Mouse (Mus musculus): ENCODE measurements around the gene Prdm16. TPM values are rescaled to one million over a fixed set of nuclear protein-coding genes. Genes with fewer than 3 reads are reported as not detected.

The Prdm16 gene
- polyA plus RNA-seq, 1 experiment from 2014 or later: 23.5 TPM

DNA sequence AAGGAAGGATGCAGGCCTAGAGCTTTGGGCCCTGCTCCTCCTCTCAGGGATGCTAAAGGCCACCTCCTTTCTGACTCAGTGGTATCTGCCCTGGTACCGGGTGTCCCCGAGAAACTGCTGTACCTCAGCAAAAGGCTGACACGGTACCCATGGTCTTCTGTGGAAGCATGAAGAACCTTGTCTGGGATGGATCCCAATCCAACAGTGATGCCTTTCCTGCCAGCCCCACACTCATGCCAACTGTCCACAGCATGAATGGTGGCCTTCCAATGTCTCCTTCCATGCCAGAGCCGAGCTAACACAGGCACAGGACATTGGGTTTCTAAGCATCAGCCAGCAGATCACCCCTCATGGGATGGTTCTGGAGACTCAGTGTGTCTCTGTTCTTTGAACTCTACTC lies 14.2 kb downstream of the Prdm16 start:
- Histone ChIP-seq H3K4me1 (replicated peaks) (peaks cover 68% of the 10 kb centered on the region), H3K27ac (no peak overlapping the region), H3K36me3 (no peaks in the 10 kb centered on the region), H3K9me3 (no peaks in the 10 kb centered on the region), H3K4me3 (no peak overlapping the region), H3K27me3 (ENCODE audit: insufficient read depth, poor library complexity, severe bottlenecking) (peaks cover 92% of the 10 kb centered on the region)
- no peak for DNase-seq (ENCODE audit: low spot score)
- 94% methylated on average over 4 of the region's 4 CpGs for WGBS

DNA sequence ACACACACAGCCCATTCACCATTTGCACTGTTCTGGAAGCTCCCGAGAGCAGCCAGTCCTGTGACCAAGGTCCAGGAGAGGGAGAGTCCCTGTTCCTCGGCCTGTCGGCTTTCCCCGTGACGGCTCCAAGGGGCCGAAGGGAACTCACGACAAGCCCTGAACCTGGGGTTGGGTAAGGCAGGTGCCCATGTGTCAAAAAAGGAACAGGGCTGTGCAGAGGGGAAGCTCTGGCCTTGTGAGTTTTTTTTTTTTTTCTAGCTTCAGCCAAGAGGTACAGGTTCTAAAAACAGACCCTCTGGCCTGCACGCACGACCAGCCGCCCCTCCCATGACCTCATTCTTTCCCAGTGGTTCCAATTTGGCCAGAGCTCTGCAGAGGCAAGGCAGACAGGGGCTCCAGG lies 25.5 kb downstream of the Prdm16 start:
- no peak for DNase-seq (ENCODE audit: low spot score)
- H3K27ac ChIP-seq: no peak overlapping the region
- H3K4me1 ChIP-seq (replicated peaks): peaks cover 7% of the 10 kb centered on the region; the same call in 1 of the 2 replicates
- H3K4me3 ChIP-seq: no peak overlapping the region
- H3K36me3 ChIP-seq: no peaks in the 10 kb centered on the region
- 76% methylated on average over 10 of the region's 10 CpGs for WGBS
- peaks cover 54% of the 10 kb centered on the region for H3K27me3 ChIP-seq (ENCODE audit: insufficient read depth, poor library complexity, severe bottlenecking)
- 0 out of 2 replicates have a peak, but pooled peaks cover 2% of the 10 kb centered on the region for H3K9me3 ChIP-seq

DNA sequence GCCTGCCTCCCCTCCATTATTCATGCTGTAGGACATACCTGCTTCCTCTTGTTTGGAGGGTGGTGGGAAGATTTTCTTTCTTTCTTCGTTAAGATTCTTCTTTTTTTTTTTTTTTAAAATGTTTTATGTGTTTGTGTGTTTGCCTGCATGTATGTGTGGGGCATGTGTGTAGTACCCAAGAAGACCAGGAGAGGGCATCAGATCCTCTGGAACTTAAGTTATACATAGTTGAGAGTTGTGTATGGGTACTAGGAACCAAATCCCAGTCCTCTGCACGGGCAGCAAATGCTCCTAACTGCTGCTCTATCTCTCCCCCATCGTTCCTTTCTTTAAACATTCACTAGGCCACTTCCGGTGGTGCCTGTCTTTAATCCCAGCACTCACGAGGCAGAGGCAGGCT lies 28.9 kb downstream of the Prdm16 start:
- Histone ChIP-seq H3K4me3 (no peak overlapping the region), H3K9me3 (0 out of 2 replicates have a peak, but pooled peaks cover 2% of the 10 kb centered on the region), H3K27me3 (ENCODE audit: insufficient read depth, poor library complexity, severe bottlenecking) (peaks cover 52% of the 10 kb centered on the region), H3K4me1 (replicated peaks) (peaks cover 34% of the 10 kb centered on the region), H3K27ac (no peak overlapping the region), H3K36me3 (no peaks in the 10 kb centered on the region)
- DNase-seq (ENCODE audit: low spot score): no peak
- 93% methylated on average over 5 of the region's 5 CpGs for WGBS

DNA sequence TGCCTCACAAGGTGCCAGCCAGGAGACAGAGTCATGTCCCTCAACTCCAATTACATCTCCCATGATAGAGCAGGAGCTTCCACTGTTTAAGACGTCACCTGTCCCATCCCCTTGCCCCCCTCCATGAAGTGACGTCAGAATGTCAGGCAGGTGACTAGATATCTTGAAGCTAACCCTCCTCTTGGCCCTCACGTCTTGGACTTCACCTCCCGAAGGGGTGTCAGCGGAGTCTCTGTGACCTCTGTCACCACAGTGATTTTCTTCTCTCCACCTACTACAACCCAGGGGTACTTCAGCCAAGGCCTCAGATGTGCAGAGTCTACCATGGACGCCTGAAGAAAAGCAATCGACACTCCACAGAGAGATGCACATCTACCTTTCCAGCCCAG lies 32.2 kb downstream of the Prdm16 start:
- Histone ChIP-seq H3K4me1 (replicated peaks) (peaks cover 59% of the 10 kb centered on the region), H3K27me3 (ENCODE audit: insufficient read depth, poor library complexity, severe bottlenecking) (peaks cover 65% of the 10 kb centered on the region), H3K27ac (peak overlapping the region; percentile 83), H3K36me3 (no peaks in the 10 kb centered on the region), H3K4me3 (no peak overlapping the region), H3K9me3 (0 out of 2 replicates have a peak, but pooled peaks cover 2% of the 10 kb centered on the region)
- WGBS: 65% methylated on average over 7 of the region's 7 CpGs
- no peak for DNase-seq (ENCODE audit: low spot score)

DNA sequence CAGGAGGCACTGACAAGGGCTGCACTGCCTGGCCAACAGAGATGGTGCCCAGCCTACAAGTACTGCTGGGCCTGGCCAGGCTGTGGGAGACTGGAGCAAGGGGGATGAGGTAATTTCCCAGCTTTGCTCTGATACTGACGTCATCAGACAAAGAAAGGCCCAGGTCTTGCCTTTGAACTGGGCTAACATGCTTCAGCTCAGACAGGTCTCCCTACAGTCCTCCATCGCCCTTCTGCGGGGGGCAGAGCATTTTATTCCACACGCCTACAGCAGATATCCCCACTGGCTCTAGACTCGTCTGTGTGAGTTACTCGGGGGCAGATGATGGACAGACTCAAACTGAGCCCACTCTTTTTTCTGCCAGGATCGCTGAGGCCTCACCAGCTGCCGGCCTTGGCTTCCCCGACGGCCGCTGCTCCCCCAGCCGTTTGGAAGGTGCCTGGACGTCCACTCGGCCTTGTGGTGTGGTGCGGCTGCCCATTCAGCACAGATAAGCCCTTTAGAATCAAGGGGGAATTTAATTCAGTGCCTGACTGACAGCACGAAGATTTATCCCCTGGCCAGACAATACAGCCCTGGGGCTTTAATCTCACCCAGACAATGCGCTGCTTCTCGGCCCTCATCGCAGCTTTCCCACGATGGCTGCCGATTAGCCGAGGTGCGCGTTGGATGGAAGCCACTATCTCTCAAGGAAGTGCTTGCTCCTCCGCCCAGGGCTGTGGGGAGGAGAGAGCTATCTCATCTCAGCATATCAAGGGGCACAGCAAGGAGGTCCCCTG lies 32.8 kb downstream of the Prdm16 start:
- H3K9me3 ChIP-seq: 0 out of 2 replicates have a peak, but pooled peaks cover 2% of the 10 kb centered on the region
- peak; percentile 60 for DNase-seq (ENCODE audit: low spot score)
- H3K36me3 ChIP-seq: no peaks in the 10 kb centered on the region
- peak overlapping the region; percentile 83 for H3K27ac ChIP-seq
- 26% methylated on average over 25 of the region's 25 CpGs for WGBS
- no peak overlapping the region for H3K4me3 ChIP-seq
- peaks cover 70% of the 10 kb centered on the region for H3K27me3 ChIP-seq (ENCODE audit: insufficient read depth, poor library complexity, severe bottlenecking)
- peaks cover 65% of the 10 kb centered on the region for H3K4me1 ChIP-seq (replicated peaks)

DNA sequence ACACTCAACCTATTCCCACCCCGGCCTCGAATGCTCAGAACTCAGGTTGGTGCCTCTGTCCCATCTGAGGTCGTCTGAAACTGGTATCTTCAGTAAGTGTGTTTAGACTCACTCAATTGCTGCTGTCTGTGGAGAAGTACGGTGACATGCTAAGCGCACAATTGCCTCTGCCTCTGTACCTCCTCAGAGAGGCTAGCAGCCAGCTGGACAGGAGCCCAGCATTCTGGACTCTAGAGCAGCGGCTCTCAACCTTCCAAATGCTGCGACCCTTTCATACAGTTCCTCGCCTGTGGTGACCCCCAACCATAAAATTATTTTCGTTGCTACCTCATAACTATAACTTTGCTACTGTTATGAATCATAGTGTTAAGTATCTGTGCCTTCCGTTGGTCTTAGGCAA lies 34.3 kb downstream of the Prdm16 start:
- Histone ChIP-seq H3K36me3 (no peaks in the 10 kb centered on the region), H3K27ac (peak overlapping the region; percentile 59; the same call in 1 of the 2 replicates), H3K4me1 (replicated peaks) (peaks cover 79% of the 10 kb centered on the region), H3K9me3 (no peaks in the 10 kb centered on the region), H3K4me3 (no peak overlapping the region), H3K27me3 (ENCODE audit: insufficient read depth, poor library complexity, severe bottlenecking) (peaks cover 81% of the 10 kb centered on the region)
- no peak for DNase-seq (ENCODE audit: low spot score)
- WGBS: 85% methylated on average over 10 of the region's 10 CpGs

DNA sequence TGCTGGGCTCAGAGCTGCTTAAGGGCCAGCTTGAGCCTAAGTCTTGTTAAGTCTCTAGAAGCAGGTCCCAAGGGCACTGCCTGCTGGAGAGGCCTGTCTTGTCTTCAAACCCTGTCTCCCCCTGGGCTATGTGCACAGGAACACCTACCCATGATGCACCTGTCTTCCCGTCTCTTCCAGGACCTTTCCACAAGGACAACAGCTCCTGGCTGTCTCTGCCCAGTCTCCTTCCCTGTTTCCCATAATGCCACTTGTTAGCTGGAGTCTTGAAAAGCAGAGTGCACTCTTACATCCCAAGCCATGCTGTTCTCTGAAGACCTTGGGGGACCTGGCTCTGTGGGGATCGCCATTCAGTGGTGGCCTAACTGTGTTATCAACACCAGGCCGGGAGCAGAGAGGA lies 35.7 kb downstream of the Prdm16 start:
- Histone ChIP-seq H3K27me3 (ENCODE audit: insufficient read depth, poor library complexity, severe bottlenecking) (peaks cover 86% of the 10 kb centered on the region), H3K4me3 (no peak overlapping the region), H3K36me3 (no peaks in the 10 kb centered on the region), H3K27ac (peak overlapping the region; percentile 83), H3K4me1 (replicated peaks) (peaks cover 87% of the 10 kb centered on the region), H3K9me3 (no peaks in the 10 kb centered on the region)
- WGBS: 41% methylated on average over 3 of the region's 3 CpGs
- no peak for DNase-seq (ENCODE audit: low spot score)

DNA sequence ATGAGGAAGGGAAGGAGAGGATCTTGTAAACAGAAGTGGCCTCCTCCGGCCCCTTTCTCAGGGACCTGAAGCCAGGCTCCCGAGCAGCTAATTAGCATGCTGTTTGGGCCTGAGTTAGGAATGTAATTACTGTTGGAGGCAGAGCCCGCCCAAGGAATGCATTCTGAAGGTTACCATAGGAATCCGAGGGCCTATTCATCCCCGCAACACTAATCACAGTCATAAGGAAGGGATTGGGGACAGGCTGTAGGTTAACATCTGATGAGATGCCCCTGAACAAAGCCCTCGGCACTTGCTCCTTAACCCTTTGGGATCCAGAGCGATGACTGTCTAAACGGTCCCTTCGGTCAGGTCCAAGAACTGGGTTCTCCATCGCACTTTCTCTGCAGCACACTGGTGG lies 36.7 kb downstream of the Prdm16 start:
- 9% methylated on average over 10 of the region's 10 CpGs for WGBS
- no peaks in the 10 kb centered on the region for H3K9me3 ChIP-seq
- H3K27me3 ChIP-seq (ENCODE audit: insufficient read depth, poor library complexity, severe bottlenecking): peaks cover 89% of the 10 kb centered on the region
- H3K4me1 ChIP-seq (replicated peaks): peaks cover 92% of the 10 kb centered on the region
- DNase-seq (ENCODE audit: low spot score): peak; percentile 69
- H3K36me3 ChIP-seq: no peaks in the 10 kb centered on the region
- peak overlapping the region; percentile 83 for H3K27ac ChIP-seq
- H3K4me3 ChIP-seq: peak overlapping the region; percentile 27

DNA sequence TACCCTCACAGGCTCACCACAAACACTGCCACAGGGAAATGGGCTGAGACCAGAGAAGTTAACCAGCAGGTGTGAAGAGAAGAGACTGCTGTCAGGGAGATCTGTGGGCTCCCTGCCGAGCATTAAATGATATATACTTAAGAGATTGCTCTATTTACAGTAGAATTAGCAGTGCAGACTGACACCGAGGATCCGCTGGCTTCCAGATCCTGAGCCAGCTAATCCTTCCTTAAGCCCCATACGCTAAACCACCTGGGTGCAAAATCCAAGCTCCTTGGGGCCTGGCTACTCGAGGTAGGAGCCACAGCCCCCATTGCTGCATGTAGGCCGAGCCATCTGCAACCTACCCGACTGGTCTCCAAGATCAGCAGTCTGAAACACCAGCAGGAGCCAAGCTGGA lies 38.3 kb downstream of the Prdm16 start:
- Histone ChIP-seq H3K4me1 (replicated peaks) (peaks cover 92% of the 10 kb centered on the region), H3K4me3 (no peak overlapping the region), H3K9me3 (no peaks in the 10 kb centered on the region), H3K36me3 (no peaks in the 10 kb centered on the region), H3K27ac (0 out of 2 replicates have a peak overlapping the region, but pooled peaks have one; percentile 43), H3K27me3 (ENCODE audit: insufficient read depth, poor library complexity, severe bottlenecking) (peaks cover 88% of the 10 kb centered on the region)
- no peak for DNase-seq (ENCODE audit: low spot score)
- WGBS: 56% methylated on average over 7 of the region's 7 CpGs

DNA sequence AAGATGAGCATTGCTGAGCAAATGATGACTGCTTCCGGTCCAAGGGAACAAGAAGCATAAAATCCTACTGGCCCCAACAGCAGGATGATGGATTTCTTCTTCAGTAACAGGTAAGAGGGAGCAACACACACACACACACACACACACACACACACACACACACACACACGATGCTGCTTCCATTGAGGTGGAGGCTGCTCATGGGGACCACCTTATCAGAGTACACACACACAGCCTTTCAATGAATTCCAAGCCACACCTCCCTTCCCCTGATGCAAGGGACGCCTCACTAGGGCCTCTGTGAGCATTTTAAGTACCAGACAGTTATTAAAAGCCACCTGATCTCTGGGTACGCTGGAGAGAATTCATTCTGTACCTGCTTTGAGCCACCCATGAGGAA lies 39.9 kb downstream of the Prdm16 start:
- 71% methylated on average over 4 of the region's 4 CpGs for WGBS
- Histone ChIP-seq H3K9me3 (no peaks in the 10 kb centered on the region), H3K27ac (no peak overlapping the region), H3K4me3 (no peak overlapping the region), H3K36me3 (no peaks in the 10 kb centered on the region), H3K4me1 (replicated peaks) (peaks cover 92% of the 10 kb centered on the region), H3K27me3 (ENCODE audit: insufficient read depth, poor library complexity, severe bottlenecking) (peaks cover 91% of the 10 kb centered on the region)
- DNase-seq (ENCODE audit: low spot score): no peak

DNA sequence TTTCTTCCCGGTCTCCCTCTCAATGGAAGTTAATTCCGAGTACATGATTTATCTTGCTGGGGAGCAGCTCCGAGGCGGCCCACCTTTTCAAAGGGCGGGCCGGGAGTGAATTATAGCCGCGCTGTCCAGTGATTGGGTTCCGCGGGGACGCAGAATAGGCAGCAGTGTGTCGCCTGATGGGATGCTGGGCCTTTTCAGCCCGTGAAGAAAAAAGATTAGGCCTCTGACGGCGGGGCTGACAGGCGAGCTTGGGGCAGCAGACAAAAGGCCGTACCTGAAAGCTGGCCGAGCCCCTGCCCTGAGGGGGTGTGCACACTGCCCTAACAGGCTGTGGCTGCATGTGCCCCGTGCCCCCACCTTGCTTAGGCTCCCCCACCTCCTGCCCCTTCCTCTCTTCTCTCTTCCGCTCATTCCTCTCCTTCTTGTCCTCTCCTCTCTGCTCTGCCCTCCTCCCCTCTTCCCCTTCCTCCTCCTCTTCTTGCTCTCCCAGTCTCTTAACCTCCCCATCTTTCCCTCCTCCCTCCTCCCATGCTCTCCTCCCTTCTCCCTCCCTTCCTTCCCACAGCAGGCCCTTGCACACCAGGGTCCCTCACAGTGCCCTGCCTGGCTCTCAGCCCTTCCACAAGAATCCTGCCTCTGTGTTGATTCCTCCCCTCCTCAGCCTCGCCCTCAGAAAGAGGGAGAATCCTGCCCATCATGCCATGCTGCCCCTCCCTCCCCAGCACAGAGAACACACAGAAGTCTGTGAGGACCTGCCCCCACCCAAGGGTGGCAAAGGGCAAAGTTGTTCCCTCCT lies 41.7 kb downstream of the Prdm16 start:
- WGBS: 17% methylated on average over 21 of the region's 21 CpGs
- DNase-seq (ENCODE audit: low spot score): peak; percentile 67
- peak overlapping the region; percentile 25 for H3K4me3 ChIP-seq
- H3K36me3 ChIP-seq: no peaks in the 10 kb centered on the region
- peak overlapping the region; percentile 85 for H3K27ac ChIP-seq
- H3K9me3 ChIP-seq: no peaks in the 10 kb centered on the region
- peaks cover 86% of the 10 kb centered on the region for H3K27me3 ChIP-seq (ENCODE audit: insufficient read depth, poor library complexity, severe bottlenecking)
- peaks cover 89% of the 10 kb centered on the region for H3K4me1 ChIP-seq (replicated peaks)

DNA sequence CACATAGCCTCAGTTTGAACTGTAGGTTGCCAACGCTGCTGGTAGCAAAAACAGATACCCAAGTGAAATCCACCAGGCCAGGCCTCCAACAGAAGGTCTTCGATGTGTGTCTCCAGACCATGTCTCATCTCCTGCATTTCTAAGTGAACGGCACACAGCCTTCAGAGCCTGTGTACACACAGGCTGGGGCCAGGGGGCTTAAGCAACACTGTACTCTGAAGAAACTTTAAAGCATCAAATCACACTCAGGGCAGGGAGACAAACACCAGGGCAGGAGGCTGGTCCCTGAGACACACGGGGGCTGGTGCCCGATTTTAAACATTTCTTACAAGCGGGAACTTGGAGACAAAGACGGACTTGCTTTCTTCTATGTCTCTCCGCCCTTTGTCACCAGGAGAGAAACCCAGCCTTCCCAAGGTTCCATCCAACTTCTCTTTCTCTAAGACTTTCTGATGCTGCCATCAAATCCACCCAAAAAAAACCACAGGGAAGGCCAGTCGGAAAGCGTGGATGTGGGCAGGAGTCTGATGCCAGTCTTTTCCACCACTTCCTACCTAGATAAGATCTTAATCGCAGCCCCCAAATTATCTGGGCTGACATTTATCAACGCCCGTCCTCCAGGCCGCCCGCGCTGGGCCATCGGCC lies 42.4 kb downstream of the Prdm16 start:
- Histone ChIP-seq H3K4me3 (peak overlapping the region; percentile 25), H3K27ac (peak overlapping the region; percentile 85), H3K27me3 (ENCODE audit: insufficient read depth, poor library complexity, severe bottlenecking) (peaks cover 83% of the 10 kb centered on the region), H3K36me3 (no peaks in the 10 kb centered on the region), H3K4me1 (replicated peaks) (peaks cover 83% of the 10 kb centered on the region), H3K9me3 (no peaks in the 10 kb centered on the region)
- WGBS: 38% methylated on average over 17 of the region's 17 CpGs
- peak; percentile 31 for DNase-seq (ENCODE audit: low spot score)

Measured in hindbrain, embryonic 10.5 days (tissue).